Mouse (Mus musculus): ENCODE measurements at regions not wholly inside any gene's neighbourhood (a gene's known extent, or its start where the extent isn't known, plus 50 kb on each side); places are given as distances from the start of the nearest gene placed in this dataset.

DNA sequence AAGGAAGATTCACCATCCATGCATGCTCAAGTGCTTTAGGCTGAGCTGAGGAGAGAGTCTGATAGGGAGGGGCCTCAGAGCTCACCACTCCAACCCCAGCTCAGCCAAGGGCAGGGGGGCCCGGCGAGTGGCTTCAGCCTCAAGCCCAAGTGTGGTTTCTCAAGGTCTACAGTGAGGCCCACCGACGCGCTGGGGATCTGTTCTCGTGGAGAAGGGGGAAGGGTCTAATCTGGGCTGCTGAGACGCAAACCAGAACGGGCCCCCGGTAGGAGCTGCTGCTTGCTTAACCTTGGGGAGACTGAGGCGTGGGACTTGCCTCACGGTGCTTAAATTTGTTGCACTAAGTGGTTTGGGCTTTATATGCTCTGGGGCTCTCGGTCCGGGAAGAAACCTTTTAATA lies 70.9 kb downstream of the Asb1 start:
- intact Hi-C loops (cut with DNase I) = no loop called here
- Histone ChIP-seq H3K79me2 (replicated peaks; ENCODE audit: control insufficient read depth, insufficient read depth, low read length) (no peaks in the 10 kb centered on the region), H3K27me3 (ENCODE audit: control insufficient read depth, insufficient read depth, low read length) (no peaks in the 10 kb centered on the region), H3K36me3 (ENCODE audit: control insufficient read depth, insufficient read depth, low read length) (no peaks in the 10 kb centered on the region), H3K9ac (ENCODE audit: low read depth, low read length) (no peak overlapping the region), H3K4me1 (ENCODE audit: control insufficient read depth, insufficient read depth, low read length) (no peaks in the 10 kb centered on the region), H3K27ac (no peak overlapping the region), H3K4me3 (no peak overlapping the region)
- WGBS = 62% methylated on average over 13 of the region's 13 CpGs
- no peak for TF ChIP-seq EP300 (IDR thresholded peaks at IDR 0.05; ENCODE audit: insufficient read depth, low read depth, low read length)
- TF ChIP-seq CTCF (IDR thresholded peaks at IDR 0.05) = no peak
- DNase-seq = no peak

DNA sequence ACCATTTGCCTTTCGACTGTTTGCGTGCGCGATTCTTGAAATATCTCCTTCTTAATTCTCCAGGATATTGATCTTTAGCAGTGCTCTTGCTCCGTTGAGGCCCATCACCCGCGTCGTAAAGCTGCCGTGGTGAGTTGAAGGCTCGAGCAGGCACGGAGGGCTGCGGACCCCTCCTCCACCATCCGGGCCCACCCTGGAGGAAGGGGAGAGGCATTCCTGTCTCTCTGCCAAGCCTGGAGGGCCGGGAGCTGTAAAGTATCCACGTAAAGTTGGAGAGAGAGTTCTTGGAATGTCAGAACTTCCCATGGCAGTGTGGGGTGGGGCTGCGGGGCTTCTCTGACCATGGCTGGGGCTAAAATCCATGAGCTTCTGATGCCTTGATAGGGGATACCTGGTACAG lies 71.3 kb downstream of the Asb1 start:
- no peaks in the 10 kb centered on the region for H3K4me1 ChIP-seq (ENCODE audit: control insufficient read depth, insufficient read depth, low read length)
- no peaks in the 10 kb centered on the region for H3K79me2 ChIP-seq (replicated peaks; ENCODE audit: control insufficient read depth, insufficient read depth, low read length)
- no peak overlapping the region for H3K27ac ChIP-seq
- no peak overlapping the region for H3K4me3 ChIP-seq
- H3K36me3 ChIP-seq (ENCODE audit: control insufficient read depth, insufficient read depth, low read length) = no peaks in the 10 kb centered on the region
- H3K27me3 ChIP-seq (ENCODE audit: control insufficient read depth, insufficient read depth, low read length) = no peaks in the 10 kb centered on the region
- 45% methylated on average over 16 of the region's 16 CpGs for WGBS
- H3K9ac ChIP-seq (ENCODE audit: low read depth, low read length) = no peak overlapping the region
- DNase-seq = no peak
- intact Hi-C loops (cut with DNase I) = no loop called here
- TF ChIP-seq POLR2A (IDR thresholded peaks at IDR 0.05; ENCODE audit: insufficient read depth, low read depth, low read length) (no peak), EP300 (IDR thresholded peaks at IDR 0.05; ENCODE audit: insufficient read depth, low read depth, low read length) (no peak), CTCF (IDR thresholded peaks at IDR 0.05) (no peak)

DNA sequence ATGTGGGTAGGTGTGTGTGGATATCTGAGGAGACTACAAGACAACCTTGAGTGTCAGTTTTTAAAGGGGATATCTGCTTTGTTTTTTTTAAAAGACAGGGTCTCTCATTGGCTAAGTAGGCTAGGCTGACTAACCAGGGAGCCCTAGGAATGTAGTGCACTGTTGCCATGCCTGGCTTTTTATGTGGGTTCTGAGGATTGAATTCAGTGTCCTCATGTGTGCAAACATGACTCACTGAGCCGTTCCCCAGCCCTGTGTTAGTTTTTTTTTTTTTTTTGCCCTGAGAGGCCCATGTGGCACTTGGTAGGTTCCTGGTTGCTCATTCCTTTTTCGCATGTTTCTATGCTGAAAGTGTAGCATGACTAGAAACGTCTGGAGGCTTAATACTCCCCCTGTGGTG lies 72.6 kb downstream of the Asb1 start:
- TF ChIP-seq EP300 (IDR thresholded peaks at IDR 0.05; ENCODE audit: insufficient read depth, low read depth, low read length) (no peak), CTCF (IDR thresholded peaks at IDR 0.05) (no peak), POLR2A (IDR thresholded peaks at IDR 0.05; ENCODE audit: insufficient read depth, low read depth, low read length) (no peak)
- WGBS = 68% methylated on average over 3 of the region's 3 CpGs
- no peaks in the 10 kb centered on the region for H3K27me3 ChIP-seq (ENCODE audit: control insufficient read depth, insufficient read depth, low read length)
- no peak overlapping the region for H3K4me3 ChIP-seq
- intact Hi-C loops (cut with DNase I) = no loop called here
- no peaks in the 10 kb centered on the region for H3K36me3 ChIP-seq (ENCODE audit: control insufficient read depth, insufficient read depth, low read length)
- no peaks in the 10 kb centered on the region for H3K4me1 ChIP-seq (ENCODE audit: control insufficient read depth, insufficient read depth, low read length)
- no peak for DNase-seq
- H3K9ac ChIP-seq (ENCODE audit: low read depth, low read length) = no peak overlapping the region
- no peaks in the 10 kb centered on the region for H3K79me2 ChIP-seq (replicated peaks; ENCODE audit: control insufficient read depth, insufficient read depth, low read length)
- no peak overlapping the region for H3K27ac ChIP-seq

DNA sequence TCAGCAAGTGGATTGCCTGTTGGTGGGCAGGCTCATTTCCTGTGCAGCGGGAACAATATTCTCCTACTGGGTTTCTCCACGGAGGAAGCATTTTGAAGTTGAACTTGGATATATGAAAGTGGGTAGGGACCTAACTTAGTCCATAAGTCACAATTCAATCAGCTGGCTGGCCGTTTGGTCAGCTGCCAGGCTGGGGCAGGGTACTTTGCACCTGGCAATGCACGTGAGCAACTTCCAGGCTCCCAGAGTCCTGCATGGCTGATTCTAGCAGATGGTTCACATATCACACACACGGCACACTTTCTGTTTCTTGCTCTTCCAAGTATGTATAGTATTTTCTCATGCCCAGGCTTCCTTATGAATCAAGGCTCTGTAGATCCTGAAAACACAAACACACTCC lies 75.1 kb downstream of the Asb1 start:
- 65% methylated on average over 5 of the region's 5 CpGs for WGBS
- intact Hi-C loops (cut with DNase I) = no loop called here
- no peak overlapping the region for H3K4me3 ChIP-seq
- H3K27ac ChIP-seq = no peak overlapping the region
- no peaks in the 10 kb centered on the region for H3K36me3 ChIP-seq (ENCODE audit: control insufficient read depth, insufficient read depth, low read length)
- H3K79me2 ChIP-seq (replicated peaks; ENCODE audit: control insufficient read depth, insufficient read depth, low read length) = no peaks in the 10 kb centered on the region
- TF ChIP-seq CTCF (IDR thresholded peaks at IDR 0.05) = no peak
- TF ChIP-seq POLR2A (IDR thresholded peaks at IDR 0.05; ENCODE audit: insufficient read depth, low read depth, low read length) = no peak
- no peak for TF ChIP-seq EP300 (IDR thresholded peaks at IDR 0.05; ENCODE audit: insufficient read depth, low read depth, low read length)
- no peak for DNase-seq
- H3K4me1 ChIP-seq (ENCODE audit: control insufficient read depth, insufficient read depth, low read length) = no peaks in the 10 kb centered on the region
- H3K27me3 ChIP-seq (ENCODE audit: control insufficient read depth, insufficient read depth, low read length) = no peaks in the 10 kb centered on the region
- no peak overlapping the region for H3K9ac ChIP-seq (ENCODE audit: low read depth, low read length)

DNA sequence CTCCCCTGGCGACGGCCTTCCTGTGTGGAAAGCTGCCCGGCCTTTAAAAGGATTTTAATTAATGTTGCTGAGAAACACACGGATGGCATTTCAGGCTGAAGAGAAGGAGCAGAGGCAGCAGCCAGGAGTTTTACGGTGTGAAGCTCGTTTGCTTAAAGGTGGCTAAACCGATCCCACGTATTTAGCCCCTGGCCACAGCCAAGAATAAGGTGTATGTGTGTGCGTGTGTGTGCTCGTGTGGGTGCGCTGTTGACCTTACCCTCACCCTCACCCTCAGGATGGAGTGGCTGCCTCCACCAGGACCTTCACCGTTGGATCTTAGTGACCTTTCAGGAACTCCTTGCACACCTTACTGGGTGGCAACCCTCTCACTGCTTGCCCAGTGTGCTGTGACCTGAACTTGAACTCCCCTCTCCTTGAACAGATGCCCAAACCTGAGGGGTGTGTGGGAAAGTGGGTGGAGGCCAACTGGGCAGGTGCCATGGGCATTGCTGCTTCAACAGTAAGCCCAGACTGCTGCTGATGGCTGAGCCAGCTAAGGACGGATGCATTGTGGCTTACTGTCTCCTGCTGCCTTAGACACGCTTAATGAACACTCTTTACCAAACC lies 78.3 kb downstream of the Asb1 start:
- TF ChIP-seq POLR2A (IDR thresholded peaks at IDR 0.05; ENCODE audit: insufficient read depth, low read depth, low read length) (no peak), CTCF (IDR thresholded peaks at IDR 0.05) (no peak), EP300 (IDR thresholded peaks at IDR 0.05; ENCODE audit: insufficient read depth, low read depth, low read length) (no peak)
- DNase-seq = no peak
- no peaks in the 10 kb centered on the region for H3K27me3 ChIP-seq (ENCODE audit: control insufficient read depth, insufficient read depth, low read length)
- no peaks in the 10 kb centered on the region for H3K4me1 ChIP-seq (ENCODE audit: control insufficient read depth, insufficient read depth, low read length)
- no peak overlapping the region for H3K27ac ChIP-seq
- intact Hi-C loops (cut with DNase I) = no loop called here
- no peak overlapping the region for H3K4me3 ChIP-seq
- 77% methylated on average over 14 of the region's 14 CpGs for WGBS
- H3K36me3 ChIP-seq (ENCODE audit: control insufficient read depth, insufficient read depth, low read length) = no peaks in the 10 kb centered on the region
- no peak overlapping the region for H3K9ac ChIP-seq (ENCODE audit: low read depth, low read length)
- no peaks in the 10 kb centered on the region for H3K79me2 ChIP-seq (replicated peaks; ENCODE audit: control insufficient read depth, insufficient read depth, low read length)

DNA sequence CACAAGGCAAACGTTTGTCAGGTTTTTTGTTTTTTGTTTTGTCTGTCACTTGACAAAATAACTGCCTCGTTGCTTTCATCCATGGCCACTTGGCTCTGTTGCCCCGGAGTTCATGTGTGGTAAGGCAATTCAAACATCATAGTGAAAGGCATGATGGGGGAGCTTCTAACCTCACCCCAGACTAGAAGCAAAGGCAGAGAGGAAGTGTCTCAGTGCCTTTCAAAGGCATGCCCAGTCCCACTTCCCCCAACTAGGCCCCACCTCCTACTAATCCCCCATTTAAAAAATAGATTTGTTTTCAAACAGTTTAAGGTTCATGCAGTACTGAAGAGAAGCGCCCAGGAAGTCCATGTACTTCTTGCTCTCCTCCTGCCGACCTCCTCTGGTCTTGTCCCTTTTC lies 80.8 kb downstream of the Asb1 start:
- H3K27me3 ChIP-seq (ENCODE audit: control insufficient read depth, insufficient read depth, low read length) = no peaks in the 10 kb centered on the region
- no peaks in the 10 kb centered on the region for H3K4me1 ChIP-seq (ENCODE audit: control insufficient read depth, insufficient read depth, low read length)
- H3K27ac ChIP-seq = no peak overlapping the region
- H3K79me2 ChIP-seq (replicated peaks; ENCODE audit: control insufficient read depth, insufficient read depth, low read length) = no peaks in the 10 kb centered on the region
- TF ChIP-seq POLR2A (IDR thresholded peaks at IDR 0.05; ENCODE audit: insufficient read depth, low read depth, low read length) (no peak), CTCF (IDR thresholded peaks at IDR 0.05) (no peak), EP300 (IDR thresholded peaks at IDR 0.05; ENCODE audit: insufficient read depth, low read depth, low read length) (no peak)
- WGBS = 79% methylated on average over 5 of the region's 5 CpGs
- H3K9ac ChIP-seq (ENCODE audit: low read depth, low read length) = no peak overlapping the region
- intact Hi-C loops (cut with DNase I) = no loop called here
- no peak for DNase-seq
- H3K36me3 ChIP-seq (ENCODE audit: control insufficient read depth, insufficient read depth, low read length) = no peaks in the 10 kb centered on the region
- no peak overlapping the region for H3K4me3 ChIP-seq
